Mouse (Mus musculus) spleen, postnatal 4 days (tissue): ENCODE measurements at regions not wholly inside any gene's neighbourhood (a gene's known extent, or its start where the extent isn't known, plus 50 kb on each side); places are given as distances from the start of the nearest gene placed in this dataset.

Experiments used
- DNase-seq, 2 experiments: peaks; one replicate each; pipeline ENCODE4 v3.0.0; 2022; ENCODE audit warnings: low spot score in 2 of 2

DNA sequence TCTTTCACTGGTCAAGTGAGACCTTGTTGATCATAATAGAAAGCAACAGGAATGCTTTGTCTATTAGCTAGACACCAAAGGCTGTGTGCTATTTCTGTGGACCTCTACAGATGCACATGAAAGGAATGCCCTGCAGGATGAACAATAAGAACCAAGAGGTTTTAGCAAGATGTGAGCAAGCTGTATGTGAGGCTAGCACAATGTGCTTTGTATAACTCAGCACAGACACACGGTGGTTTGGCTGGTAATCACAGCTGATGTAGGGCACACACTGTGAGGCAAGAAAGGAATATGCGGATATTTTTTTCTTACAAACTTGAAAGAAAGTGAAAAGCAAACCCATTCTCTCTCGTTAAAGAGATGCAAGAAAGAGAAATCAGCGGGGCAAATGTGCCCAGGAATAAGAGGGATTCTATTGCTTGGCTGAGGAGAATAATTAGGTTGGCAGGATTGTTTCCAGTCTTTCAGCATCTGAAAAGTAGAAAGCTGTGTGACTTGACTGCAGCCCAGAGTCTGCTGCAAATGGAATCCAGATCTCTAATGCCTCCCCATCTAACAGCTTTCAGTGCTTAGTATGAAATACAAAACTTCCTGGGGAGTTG, 2476.1 kb upstream of the Gm6569 start:
- DNase-seq, result no peak

DNA sequence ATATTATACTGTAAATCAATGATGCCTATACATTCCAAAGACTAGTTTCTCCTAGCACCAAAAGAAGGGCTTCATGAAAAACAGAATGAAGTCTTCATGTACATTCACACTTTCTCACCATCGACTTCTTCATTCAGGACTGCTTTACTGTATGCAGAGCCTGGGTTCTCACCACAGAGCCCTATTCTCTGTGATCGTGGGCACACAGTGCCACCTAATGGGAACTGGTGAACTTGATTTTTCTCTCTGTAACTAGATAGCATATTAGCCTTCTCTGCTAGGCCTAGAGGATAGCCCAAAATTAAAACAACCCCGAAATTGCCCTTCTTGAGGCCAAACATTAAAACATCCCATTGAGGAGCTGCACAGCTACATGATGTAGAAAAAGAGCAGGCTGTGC, 2458.6 kb upstream of the Gm6569 start:
- no peak for DNase-seq
